ENCODE assay signal across 19 mouse cellular contexts in genomic region chr11:46177246-46178043, GRCm38 (mm10). TPM values are rescaled to one million over a fixed set of nuclear protein-coding genes. Genes with fewer than 3 reads are reported as not detected.
"Had no signal": no experiment of that assay in that cellular context is flagged by ENCODE, and none has a peak within 500 bp of the region (broad histone marks: within the 10 kb centered on the region; RNA-seq: fewer than 3 reads in every experiment).

No protein-coding gene starts in this region.

- H3K27me3 ChIP-seq: limb, embryonic 13.5 days; liver, embryonic 15.5 days; midbrain, embryonic 12.5 days had no signal

- H3K27ac ChIP-seq: kidney, postnatal 0 days; limb, embryonic 13.5 days; liver, embryonic 15.5 days; macrophage; midbrain, embryonic 12.5 days had no signal

- H3K4me2 ChIP-seq: limb, embryonic 13.5 days; liver, embryonic 11.5 days; liver, embryonic 15.5 days; lung, embryonic 14.5 days; midbrain, embryonic 12.5 days had no signal

- H3K4me1 ChIP-seq: limb, embryonic 13.5 days; liver, embryonic 15.5 days; megakaryocyte, embryonic 14.5 days; midbrain, embryonic 12.5 days had no signal

- H3K9me3 ChIP-seq: limb, embryonic 13.5 days; liver, embryonic 15.5 days; megakaryocyte, embryonic 14.5 days; midbrain, embryonic 12.5 days had no signal

- H3K9ac ChIP-seq: limb, embryonic 13.5 days; liver, embryonic 15.5 days; lung, embryonic 14.5 days; midbrain, embryonic 12.5 days had no signal

- ATAC-seq: midbrain, embryonic 16.5 days had no signal

- H3K4me3 ChIP-seq: limb, embryonic 13.5 days; liver, embryonic 15.5 days; megakaryocyte, embryonic 14.5 days; midbrain, embryonic 12.5 days had no signal

- H3K36me3 ChIP-seq: limb, embryonic 13.5 days; liver, embryonic 15.5 days; midbrain, embryonic 12.5 days had no signal

- DNase-seq: kidney, adult 11 months; kidney, adult 9 months; kidney, postnatal 36 days; layer of hippocampus, adult 9-11 months; layer of hippocampus, postnatal 36 days; lung, embryonic 14.5 days; lung, postnatal 14 days; right cerebral cortex, postnatal 14 days; thymus, postnatal 36 days had no signal

RNA-seq across cellular contexts. Expression of gene Nipal4, which starts 11.1 kb away (rescaled TPM):
- polyA plus RNA-seq: macrophage; neural tube, embryonic 14.5 days had no signal

RNA-seq across cellular contexts. Expression of gene Fndc9, which starts 57.9 kb away (rescaled TPM):
- polyA plus RNA-seq: liver, embryonic 11.5 days; lung, embryonic 14.5 days; macrophage; spleen, adult 2 months had no signal
